Mouse (Mus musculus) liver, embryonic 12.5 days (tissue): ENCODE measurements around the gene Pax8. TPM values are rescaled to one million over a fixed set of nuclear protein-coding genes. Genes with fewer than 3 reads are reported as not detected.

Experiments
- polyA plus RNA-seq: library from polyadenylated mRNA; unstranded; fragments of >200 nt; fragmentation: Nextera tagmentation; extraction: Ambion mirVana; gene quantifications from 2 replicates; pipeline ENCODE4 v1.2.1, GENCODE M21; 2016

Gene Pax8
- polyA plus RNA-seq, 1 experiment from 2014 or later, result not detected

Other genes starting within 250 kb of the Pax8 start
- not detected in 2 replicates for gene Il1f5, start 198.6 kb downstream of the Pax8 start, polyA plus RNA-seq
- not detected in 2 replicates for gene Il1f10, start 184.4 kb downstream of the Pax8 start, polyA plus RNA-seq
- 0.54 and 1.0 TPM in 2 replicates for gene Il1rn, start 138.7 kb downstream of the Pax8 start, polyA plus RNA-seq
- gene Psd4, start 108.0 kb downstream of the Pax8 start, polyA plus RNA-seq, result 13.1 and 13.2 TPM in 2 replicates